Mouse (Mus musculus) adrenal gland, adult 2 months (tissue): ENCODE measurements at regions not wholly inside any gene's neighbourhood (a gene's known extent, or its start where the extent isn't known, plus 50 kb on each side); places are given as distances from the start of the nearest gene placed in this dataset.

Source experiments
- DNase-seq: peaks from one replicate; pipeline ENCODE4 v3.0.0; 2021

DNA sequence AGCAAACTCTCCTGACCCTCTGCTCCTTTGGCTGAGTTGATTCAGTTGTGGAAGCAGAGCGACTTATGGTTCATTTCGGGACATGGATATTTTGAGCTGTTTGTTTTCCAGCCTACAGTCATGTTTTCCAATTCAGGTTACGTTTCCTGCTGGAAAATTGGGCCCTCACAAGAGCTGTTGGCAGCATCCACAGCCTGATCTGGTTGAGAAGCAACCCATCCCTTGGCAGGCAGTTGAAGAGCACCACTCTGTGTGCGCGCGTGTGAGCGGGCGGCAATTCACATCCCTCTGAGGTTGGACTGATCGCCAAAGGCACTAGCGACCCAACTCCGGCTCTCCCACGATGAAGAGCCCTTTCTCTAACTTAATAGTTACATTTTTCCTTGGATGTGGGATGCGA lies 457.1 kb downstream of the Tmem38b start:
- DNase-seq: no peak

DNA sequence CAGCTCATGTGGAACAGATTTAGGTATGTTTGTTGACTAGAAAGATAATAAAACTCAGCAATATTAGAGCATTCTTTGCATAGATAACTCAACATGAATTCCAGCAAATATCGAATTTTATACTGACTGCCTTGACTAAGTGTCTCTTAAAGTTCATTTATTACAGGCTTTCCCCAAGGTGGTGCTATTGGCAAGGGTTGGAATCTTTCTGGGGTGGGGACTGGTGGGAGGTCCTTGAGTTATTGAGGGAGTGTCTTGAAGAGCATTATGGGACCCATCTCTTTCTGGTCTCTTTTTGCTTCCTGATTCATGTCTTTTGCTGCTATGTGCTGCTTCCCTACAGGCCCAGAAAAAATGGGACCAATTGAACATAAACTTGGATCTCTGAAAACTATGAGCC lies 488.0 kb downstream of the Tmem38b start:
- no peak for DNase-seq

DNA sequence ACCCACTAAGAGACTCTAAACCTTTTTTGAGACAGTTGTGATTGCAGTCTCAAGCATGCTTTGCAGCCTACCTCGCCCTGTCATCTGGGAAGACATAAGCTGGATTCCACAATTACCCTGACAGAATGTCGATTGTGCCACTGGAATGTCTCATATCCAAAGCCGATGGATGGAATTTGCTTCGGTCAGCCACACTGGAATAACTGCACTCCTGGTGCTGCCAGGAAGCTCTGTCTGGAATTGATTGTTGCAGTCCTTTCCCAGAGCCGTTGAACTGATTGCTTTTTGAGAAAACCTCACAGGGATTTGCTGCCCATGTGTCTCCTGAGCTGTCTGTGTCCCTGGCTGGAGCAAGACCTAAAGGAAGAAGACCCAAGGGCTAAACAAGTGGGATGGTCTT lies 499.0 kb downstream of the Tmem38b start:
- DNase-seq: no peak

DNA sequence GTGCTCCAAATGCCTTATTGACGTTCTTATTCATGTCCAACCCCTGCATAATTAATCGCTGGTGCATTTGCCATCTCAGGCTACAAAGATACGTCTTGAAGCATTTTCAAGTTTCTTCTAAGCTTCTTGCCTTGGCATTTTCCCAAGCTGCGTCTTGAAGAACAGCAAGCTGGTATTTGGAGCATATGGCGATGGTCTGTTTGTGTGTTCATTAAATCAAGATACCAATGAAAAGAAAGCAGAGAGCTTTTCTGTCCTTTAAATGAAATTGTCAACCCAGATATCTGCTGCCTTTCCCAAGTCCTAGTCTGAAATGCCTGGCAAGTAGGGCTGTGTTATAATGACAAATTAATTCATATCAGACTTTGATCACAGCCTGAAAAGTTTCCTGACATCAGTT lies 502.4 kb downstream of the Tmem38b start:
- no peak for DNase-seq

DNA sequence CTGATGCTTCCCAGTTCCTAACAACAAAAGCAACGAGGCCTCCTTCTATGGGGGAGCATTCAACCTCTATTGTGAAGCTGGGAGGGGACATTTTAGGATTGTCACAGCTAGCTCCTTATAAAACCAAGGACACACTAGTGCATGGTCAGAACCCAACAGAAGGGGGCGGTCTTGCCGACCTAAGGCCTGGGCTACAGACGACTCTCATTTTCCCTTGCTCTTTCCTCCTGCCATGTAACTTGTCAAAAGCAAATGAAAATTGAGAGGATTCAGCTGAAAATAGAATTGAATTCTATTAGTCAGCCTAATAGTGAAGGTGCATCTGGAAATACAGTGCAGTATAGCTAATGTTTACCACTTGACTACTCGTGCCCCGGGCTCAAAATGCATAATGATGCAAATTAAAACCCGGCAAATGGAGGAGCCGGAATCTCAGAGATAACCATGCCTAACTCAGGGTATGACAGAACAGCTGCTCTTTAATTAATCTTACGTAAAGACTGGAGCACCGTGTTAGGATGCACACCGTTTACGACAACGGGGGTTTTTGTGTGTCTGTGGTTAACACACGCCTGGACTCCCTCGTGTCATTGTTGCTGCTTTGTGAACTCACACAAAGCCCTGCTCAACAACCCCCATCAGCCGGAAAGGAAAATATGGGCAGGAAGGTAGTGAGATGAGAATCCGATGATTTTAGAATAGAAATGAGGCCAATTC lies 503.0 kb downstream of the Tmem38b start:
- peak; percentile 5 for DNase-seq

DNA sequence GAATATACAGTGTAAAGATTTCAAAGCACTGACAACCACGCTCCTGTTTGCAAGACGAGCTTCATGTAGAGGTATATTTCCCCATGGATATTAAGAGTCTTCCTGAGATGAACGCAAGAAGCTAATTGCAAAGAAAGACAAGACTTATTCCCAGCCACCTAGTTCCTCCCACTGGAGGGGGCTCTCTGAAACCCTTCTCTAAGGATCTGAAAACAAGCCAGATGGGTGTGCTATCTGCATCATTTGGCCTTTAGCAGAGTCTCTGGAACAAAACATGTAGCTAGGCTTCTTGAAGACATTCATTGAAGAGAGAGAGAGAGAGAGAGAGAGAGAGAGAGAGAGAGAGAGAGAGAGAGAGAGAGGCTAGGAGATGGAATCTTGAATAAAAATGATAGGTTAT lies 504.8 kb downstream of the Tmem38b start:
- no peak for DNase-seq

DNA sequence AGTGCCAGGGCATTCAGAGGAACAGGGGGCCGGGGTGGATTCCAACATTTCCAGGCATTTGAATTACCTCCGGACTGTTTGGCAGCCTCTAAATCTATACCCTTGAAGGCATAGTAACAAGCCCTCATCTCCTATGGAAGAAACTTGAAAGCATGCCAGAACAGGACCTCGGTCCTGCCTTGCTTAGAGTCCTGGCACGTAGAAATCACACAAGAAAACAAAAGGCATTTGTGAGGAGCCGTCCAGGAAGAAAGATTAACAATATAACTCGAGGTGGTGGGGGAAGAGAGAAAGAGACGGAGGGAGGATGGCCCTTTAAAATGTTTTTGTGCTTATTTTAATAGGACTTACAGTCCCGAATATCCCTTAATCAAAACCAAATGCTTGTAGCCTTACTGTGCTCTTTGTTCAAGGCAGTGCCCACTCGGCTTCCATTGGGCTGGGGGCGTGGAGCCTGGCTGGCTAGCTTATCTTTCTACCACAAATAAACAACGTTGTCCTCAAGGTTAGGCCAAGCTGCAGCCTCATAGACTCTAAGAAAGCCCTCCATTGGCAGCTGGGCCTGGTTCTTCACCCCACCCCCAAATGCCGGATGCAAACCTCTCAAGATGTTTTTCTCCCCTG lies 505.9 kb downstream of the Tmem38b start:
- DNase-seq: no peak

DNA sequence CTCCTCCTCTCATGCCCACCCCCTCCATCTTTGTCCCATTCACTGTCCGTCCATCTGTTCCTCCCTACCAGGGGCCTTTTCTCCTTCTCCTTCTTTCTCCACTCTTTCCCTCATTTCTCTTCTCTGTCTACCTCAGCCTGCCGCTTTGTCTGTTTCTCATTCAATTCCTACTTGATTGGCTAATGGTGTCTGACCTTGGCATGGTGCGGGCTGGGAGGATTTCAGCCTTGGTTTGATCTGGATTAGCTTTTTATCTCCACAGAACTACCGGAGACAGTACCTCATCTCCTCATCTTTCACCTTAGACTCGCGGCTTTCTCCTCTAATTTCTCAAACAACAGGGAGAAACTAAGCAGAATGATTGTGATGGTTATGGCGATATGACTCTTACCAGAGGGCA lies 506.4 kb downstream of the Tmem38b start:
- DNase-seq: no peak

DNA sequence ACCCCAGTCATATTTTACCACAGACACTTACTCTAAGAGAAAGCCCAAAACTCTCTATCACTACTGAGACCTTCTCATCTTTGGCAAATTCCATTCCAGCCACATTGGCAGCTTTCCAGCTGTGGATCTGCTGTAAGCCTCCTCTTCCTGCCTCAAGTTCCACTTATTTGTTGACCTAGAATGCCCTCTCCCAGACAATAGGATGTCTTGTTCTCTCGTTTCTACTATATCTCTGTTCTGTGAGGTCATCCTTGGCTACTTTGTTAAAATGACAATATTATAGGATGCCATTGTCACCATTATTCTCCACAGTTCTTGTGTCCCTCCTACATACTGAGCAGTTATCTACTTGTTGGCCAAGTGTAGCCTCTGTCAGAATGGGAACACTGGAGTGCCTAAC lies 512.7 kb downstream of the Tmem38b start:
- no peak for DNase-seq

DNA sequence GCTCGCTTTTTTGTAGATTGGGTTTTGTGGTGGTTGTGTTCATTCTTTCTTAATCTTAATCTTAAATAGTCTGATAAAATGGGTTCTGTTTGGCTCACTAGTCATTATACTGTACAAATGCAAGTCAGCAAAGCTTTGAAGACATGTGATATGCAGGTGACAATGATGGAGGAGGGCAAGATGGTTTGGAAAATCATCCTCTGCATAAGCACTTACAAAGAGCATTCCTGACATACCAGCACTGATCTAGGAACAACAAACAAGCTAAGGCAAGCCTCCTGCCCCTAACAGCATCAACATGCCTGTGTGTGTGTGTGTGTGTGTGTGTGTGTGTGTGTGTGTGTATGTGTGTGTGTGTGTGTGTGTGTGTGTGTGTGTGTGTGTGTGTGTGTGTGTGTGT lies 514.3 kb downstream of the Tmem38b start:
- DNase-seq: no peak

DNA sequence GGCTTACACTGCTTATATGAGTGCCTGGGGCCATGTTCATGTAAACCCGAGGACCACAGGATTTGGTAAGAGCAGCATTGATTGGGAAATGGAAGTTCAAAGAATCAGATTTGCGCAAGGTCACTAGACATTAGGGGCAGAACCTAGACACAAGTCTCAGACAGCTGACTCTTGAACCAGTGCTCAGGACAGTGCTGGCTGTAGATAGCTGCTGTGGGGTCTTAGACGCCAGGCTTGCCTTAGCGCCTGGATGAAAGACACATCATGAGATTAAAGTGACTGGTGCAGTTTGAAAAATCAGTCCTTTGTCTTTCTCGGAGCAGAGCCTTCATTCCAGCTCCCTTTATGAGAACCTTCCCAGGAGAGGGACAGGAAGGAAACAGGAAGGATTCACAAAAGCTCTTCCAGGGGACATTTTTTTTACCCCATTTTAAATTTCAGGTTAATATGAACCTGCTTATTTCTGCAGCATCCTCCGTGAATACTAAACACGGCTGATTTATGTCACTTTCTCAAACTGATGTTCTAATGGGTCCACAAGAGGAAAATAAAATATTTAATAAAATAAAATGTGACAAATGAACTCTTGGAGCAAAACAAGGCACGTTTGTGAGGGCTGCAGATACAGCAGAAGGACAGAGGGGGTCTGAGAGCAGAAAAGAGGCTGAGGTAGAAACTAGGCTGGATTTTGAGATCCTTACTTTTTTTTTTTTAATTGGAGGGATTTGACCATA lies 528.0 kb downstream of the Tmem38b start:
- no peak for DNase-seq

DNA sequence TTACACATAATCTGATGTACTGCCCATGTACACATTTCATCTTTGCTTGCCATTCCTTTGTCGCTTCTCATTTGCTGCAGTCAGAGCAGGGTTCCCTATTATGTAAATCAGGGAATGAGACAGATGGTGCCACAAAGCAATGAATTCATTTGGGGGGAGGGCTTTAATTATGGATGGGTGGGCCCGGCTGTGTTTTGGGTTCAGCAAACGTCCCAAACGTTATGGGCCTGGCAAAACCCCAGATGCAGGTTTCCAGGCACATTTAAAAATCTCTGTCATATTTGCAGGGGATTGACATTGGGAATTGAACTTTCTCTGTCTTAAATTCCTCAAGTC lies 528.5 kb downstream of the Tmem38b start:
- DNase-seq: no peak

DNA sequence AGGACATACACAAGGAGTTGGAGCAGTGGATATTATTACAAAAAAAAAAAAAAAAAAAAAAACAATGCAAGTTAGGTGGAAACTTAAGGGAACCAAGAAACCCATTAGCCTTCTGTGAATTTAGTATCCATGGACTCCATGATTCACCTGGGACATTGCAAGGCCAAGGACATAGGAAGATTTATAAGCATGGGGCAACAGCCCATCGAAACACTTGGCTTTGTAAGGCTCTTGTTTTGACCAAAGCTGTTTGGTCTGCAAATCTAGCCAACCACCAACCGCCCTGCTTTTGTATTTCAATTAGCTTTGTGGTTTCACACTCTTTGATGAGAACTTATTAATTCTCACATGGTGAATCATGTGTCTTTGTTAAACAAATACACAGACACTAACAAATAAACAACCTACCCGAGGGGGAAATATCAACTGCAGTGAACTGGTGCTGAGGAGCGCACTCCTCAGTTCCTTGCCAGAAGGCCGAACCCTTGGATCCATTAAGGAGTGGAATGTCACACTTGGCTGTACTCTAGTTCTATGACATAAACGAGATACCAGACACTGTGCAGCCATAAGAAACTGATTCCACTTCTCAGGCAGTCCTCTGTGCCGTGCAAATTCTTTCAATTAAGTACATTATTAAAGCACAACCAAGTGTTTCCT lies 529.7 kb downstream of the Tmem38b start:
- DNase-seq: peak; percentile 73

DNA sequence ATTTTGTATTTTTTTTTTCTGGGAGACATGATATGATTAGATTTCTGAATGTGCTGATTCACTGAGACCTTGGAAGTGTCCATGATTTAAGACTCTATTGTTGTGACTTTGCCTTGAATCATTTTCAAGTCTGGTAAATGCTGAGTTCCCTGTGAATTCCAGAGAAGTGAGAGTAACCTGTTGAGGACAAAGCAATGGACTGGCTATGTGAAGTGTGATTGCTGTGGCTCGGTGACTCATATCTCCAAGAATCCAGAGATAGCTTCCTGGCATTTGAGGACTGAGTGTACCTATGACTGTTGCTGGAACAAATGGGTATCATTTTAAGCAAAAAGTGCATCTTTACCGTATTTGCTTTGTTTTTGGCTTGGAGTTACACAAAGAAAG lies 530.2 kb downstream of the Tmem38b start:
- DNase-seq: peak; percentile 70

DNA sequence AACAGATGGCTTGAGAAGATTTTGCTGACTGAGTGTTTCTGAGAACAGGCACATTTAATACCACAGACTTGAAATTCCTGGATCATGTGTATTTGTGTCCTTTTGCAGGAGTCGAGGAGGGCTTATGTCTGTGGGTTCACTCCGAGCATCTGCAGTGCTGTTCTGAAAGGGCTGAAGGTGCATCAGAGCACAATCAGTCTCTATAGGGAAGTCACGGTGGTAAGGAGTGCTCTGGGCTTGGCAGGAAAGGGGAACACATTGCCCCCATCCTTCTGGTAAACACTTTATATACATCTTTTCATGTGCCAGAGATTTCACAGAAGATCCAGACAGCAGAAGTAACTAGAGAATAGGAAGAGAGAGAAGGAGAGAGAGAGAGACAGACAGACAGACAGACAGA lies 545.1 kb downstream of the Tmem38b start:
- no peak for DNase-seq

DNA sequence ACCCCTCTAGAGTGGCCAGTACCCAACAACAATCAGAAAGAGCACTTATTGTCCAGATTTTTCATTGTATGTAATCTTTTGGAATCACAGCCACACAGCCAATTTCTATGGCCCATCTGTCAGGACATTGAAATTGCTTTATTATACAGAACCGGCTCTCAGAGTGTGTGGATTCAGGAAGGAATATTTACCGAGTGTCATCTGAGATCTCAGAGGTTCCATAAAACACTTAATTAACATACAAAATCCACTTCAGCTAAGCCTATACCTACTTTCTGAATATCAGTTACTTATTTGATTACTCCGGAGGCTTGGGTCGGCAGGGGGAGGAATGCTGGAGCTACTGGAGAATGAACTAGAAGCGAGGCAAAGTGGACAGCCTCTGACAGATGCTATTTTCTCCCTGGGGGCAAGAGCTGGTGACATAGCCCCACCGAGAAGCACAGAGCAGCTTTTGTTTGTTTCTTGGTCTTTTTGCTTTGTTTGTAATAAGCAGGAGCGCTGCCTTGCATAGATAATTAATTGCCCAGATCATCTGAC lies 545.6 kb downstream of the Tmem38b start:
- no peak for DNase-seq

DNA sequence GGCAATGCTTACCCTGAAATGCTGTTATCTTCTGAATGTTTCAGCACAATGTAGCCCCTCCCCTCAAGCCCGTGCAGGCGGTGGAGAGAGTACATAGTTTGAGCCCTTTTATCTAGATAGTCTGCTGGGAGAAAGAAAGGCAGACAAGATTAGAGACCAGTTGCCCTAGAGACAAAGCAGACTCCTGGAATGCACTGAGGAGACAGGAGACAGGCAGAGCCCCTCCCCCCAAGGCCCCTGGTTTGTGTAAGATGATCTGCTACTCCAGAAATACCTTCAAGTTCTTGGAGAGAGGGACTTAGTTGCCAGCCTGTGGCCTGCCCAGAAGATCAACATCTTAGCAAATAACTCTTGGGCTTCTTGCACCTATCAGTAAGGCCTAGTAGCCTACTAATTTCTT lies 547.8 kb downstream of the Tmem38b start:
- DNase-seq: no peak

DNA sequence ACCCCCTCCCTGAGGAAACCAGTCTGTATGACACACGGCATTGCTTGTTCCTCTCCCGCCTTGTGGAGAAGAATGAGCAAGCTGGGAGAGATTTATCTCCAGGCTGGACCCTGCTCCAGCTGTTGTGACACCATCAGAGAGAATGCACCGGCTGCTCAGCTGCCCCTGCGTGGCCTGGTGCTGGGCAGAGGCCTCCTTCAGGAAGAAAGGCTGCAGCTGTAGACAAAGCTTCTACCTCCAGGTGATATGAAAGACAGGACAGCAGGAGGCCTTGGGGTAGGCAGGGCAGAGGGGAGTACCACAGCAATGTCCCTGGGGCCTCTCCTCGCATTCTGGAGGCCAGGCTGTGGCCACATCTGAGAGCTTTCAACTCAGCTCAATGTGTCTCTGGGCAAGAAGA lies 548.6 kb downstream of the Tmem38b start:
- no peak for DNase-seq

DNA sequence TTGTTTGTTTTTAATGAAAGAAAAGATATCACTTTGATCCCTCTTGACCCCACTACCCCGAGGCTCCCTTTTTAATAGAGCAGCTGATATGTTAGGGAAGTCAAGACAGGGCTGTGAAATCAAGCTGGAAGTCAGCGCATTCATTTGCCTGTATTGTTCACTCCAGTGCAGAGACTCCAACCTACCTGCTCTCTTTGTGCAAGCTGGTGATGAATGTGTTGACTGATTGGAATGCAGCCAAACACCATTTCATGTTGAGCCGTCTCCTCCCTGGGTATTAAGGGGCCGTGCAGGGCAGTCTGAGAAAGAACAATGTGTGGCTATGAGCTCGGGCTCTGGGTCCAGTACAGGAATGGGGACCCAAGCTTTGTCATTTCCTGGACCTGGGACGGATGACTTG lies 557.4 kb upstream of the Zfp462 start:
- no peak for DNase-seq

DNA sequence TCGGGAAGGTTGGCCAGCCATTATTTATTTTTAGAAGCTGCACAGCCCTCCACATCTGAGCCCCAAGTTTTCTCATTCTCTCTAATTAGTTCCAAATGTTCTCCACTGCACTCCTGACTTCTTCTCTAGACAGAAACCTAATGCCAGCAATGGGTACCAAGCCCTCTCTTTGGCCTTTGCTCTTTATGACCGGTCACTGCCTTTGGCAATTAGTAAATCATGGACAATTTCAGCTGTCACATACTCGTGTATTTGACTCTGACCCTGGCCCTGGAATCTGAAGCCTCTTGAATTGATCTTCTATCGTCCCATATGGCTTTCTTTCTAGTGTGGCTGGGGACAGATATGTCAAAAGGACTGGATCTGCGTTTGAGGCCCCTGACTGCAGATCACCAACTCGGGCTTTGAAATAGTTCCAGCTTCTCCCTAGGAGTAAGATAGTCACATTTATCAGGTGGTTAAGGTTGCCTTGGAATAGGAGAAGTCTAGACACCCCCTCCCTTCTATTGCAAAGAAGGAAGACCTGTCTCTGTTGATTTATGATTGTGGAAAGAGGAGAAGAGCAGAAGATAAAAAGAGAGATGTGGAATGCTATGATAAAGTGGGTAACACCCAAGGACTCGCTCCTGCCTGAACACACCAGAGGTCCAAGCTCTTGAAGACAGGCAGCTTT lies 553.2 kb upstream of the Zfp462 start:
- no peak for DNase-seq

DNA sequence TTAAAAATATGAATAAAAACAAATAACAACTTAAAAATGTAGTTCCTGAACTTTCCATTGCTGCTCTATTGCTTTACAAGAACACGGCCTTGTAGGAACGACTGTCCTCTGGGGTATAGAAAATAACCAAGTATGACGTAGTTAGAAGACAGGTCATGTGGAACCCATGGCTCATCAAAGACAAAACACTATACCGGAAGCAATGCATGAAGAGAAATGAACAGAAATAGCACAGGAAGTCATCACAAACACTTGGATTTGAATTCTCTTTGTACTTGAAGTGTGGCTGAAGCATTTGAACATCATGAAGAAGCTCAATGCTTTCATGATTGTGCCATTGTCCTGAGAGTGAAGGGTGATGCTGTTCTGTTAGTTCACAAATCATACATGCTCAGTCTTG lies 538.7 kb upstream of the Zfp462 start:
- no peak for DNase-seq

DNA sequence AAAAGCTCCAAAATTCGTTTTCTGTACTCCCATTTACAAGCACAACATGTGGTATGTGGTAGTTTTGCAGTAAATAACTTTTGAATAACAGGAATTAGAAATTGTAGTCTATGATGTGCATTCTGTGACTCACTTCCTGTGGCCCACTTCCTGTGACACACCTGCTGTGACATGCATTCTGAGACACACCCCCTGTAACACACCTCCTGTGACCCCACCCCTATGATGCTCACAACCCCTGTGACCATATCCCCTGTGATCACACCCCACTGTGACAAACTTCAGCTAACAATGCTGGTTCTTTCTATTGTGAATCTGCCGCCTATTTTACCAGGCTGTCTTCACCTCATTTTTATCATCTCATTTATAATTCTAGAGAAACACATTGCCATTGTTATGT lies 536.9 kb upstream of the Zfp462 start:
- DNase-seq: no peak
